Mouse (Mus musculus) thymus, postnatal 14 days (tissue): ENCODE data around the gene Nrp2.

Experiments used
- DNase-seq: peaks from one replicate; pipeline ENCODE4 v3.0.0; 2021

The Nrp2 gene

DNA sequence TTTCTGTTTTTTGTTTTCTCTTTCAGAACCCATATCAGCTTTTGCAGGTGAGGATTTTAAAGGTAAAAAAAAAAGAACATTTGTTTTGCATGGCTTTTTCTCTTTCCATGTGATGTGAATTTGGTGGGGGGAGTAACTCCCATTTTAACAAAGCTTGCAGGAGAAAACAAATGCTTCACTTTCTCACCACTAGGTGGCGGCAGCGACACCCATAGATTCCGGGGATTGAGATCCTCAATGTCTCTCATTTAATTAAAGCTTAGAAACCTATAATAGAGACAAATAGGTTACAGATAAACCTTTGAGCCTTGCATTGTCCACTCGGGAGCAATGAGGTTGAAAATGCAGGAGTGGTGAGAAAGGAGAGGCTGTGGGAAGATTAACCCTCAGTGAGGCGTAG lies 83.2 kb downstream of the Nrp2 start:
- peak; percentile 51 for DNase-seq

DNA sequence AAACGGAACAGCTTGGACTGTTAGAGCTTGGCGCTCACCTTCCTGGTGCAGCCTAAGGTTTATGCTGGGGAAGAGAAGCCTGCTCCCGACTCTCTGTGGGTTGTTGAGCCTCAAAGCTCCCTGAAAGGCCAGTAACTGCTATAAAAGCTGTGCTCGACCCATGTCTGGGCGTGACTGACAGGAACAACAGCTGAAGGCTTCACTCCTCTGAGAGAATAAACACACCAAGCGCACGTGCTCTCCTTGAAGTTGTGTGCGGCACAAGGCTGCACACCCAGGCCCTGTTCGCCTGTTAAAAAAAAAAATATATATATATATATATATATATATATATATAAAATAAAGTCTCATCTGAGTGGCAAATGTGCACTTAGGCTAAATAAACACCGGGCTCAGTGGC lies 84.5 kb downstream of the Nrp2 start:
- DNase-seq, result no peak

- no peak for DNase-seq
Observed at GRCm38 (mm10) chr1:62794223-62794895, 91.3 kb downstream of the Nrp2 start.

DNA sequence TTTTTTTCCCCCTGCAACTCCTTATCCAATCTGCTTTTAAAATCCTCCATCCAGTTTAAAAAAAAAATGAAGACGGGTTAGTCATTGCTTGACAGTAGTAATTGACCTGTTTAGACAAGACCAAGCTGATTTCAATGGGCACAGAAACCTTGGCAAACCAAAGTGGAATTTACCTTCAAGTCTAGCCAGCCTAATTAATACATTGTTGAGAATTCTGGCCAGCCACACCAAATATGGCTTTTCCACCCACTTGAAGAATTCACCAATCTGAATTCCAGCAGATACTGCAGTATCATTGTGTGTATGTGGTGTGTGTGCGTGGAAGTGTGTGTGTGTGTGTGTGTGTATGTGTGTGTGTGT lies 91.8 kb downstream of the Nrp2 start:
- no peak for DNase-seq

GRCm38 (mm10) chr1:62795307-62796037 lies 92.4 kb downstream of the Nrp2 start:
- peak; percentile 63 for DNase-seq

DNA sequence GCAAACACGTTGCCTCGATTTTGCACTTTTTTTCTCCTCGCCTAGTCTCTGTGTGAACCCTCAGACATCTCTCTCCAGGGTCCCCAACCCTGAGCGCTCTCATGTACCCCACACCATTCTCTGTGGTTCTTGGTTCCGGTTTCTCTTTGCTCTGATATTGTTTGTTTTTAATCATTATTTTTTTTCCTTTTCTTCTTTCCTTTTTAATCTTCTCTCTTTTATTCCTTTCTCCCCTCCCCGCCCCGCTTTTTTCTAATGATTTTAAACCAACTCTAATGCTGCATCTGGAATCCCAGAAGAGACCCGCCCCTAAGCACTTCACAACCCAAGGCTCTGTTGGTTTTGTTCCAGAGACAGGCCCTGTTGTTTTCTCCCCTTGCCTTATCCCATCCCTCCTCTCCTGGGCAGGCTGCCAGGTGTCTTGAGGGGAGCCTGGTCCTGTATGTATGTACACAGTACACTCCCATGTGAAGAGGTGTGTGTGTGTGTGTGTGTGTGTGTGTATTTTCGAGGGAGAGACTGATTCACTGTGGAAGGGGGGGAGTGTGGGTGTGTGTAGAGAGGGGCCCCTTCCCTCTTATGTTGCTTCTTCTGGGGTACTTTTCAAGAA lies 93.1 kb downstream of the Nrp2 start:
- DNase-seq, result no peak

- DNase-seq, result no peak
Observed at GRCm38 (mm10) chr1:62799427-62799826, 96.3 kb downstream of the Nrp2 start.

DNA sequence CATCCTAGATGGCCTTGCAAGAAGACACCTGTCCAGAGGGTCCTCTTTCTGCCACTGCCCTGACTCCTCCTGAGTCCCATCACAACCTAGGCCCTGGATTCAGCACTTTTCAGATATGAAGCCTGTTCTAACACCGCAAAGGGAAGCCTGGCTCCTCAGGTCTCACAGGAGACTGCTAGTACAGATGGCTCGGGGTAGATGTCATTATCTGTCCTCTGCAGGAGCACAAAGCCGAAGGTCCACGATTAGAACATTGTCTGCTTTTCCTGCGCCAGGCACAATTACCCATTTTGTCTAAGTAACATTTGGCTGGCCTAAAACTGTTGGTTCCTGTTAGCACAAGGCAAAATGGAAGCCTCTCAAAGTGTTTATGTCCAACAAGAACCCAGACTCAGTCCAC lies 97.3 kb downstream of the Nrp2 start:
- DNase-seq, result no peak

- DNase-seq, result no peak
Observed at GRCm38 (mm10) chr1:62801429-62801828, 98.3 kb downstream of the Nrp2 start.

- DNase-seq, result no peak
Observed at GRCm38 (mm10) chr1:62801842-62802241, 98.8 kb downstream of the Nrp2 start.

DNA sequence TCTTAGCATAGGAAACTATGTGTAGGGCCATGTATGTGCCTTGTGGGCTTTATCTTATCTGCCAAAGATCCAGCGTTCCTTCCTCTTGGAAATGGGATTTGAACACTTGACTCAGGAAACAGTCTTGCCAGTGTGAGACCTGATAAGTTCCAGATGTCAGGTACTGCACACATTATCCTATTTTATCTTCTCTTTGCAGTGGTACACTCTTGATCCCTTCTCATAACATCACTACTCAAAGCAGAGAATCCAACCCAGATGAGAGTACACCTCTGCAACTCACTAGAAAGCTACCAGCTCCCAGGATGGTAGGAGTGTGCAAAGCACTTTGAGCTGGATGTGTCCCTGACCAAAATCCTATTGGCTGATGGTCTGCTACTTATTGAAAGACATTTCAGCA lies 100.5 kb downstream of the Nrp2 start:
- no peak for DNase-seq

DNA sequence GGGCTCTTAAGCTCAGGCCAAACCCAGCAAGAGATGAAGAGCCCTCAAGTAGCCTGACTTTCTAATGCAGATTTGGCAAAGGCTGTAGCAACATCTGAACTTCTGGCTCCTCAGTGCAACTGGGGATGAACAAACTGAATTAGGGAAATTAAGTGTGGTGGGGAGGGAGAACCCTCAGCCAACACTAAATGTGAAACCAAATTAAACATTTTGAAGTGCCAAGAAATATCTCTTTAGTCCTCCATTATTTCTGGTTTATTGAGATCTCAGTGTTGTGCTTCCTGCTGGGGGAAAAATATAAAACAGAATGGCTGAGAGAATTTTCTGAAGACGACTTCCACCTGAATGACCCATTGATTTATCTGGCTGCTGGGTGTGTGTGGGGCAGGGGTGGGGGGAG lies 102.9 kb downstream of the Nrp2 start:
- no peak for DNase-seq

- no peak for DNase-seq
Observed at GRCm38 (mm10) chr1:62808395-62808794, 105.3 kb downstream of the Nrp2 start.

- DNase-seq, result no peak
Observed at GRCm38 (mm10) chr1:62809601-62810228, 106.6 kb downstream of the Nrp2 start.

DNA sequence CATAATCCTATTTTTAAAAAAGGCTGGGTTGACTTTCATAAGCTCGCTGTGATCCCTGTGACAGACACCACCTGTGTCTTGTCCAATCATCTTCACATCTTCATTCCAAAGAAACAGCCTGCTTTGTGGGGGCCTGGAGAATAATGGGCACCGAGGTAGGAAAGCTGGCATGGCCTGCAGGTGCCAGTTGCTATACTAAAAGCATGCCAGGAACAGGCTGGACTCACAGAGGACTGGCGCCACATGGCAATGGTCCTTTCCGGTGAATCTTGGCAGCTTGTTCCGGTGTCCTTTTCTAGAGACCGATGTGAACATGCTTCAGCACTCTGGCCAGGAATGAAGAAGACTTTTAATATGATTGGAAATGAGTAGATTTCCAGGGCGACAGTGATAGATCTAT lies 108.1 kb downstream of the Nrp2 start:
- DNase-seq, result no peak

GRCm38 (mm10) chr1:62812701-62813684 lies 109.9 kb downstream of the Nrp2 start:
- DNase-seq, result peak; percentile 13

DNA sequence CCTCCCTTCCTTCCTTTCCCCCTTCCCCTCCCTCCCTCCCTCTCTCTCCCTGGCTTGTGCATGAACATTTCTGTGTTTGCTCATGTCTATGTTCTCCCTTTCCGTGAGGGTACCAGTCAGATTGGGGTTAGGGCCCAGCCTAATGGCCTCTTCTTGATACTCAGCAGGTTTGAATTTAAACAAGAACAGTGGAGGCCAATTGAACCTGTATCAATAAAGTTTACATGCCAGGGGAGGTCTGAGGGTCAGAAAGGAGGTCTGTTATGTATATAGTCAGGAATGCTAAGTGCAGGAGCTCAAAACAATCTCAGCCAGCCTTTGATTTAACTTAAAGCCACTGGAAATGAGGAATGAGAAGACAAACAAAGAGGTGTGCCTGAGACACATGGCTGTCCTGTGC lies 110.9 kb downstream of the Nrp2 start:
- no peak for DNase-seq

DNA sequence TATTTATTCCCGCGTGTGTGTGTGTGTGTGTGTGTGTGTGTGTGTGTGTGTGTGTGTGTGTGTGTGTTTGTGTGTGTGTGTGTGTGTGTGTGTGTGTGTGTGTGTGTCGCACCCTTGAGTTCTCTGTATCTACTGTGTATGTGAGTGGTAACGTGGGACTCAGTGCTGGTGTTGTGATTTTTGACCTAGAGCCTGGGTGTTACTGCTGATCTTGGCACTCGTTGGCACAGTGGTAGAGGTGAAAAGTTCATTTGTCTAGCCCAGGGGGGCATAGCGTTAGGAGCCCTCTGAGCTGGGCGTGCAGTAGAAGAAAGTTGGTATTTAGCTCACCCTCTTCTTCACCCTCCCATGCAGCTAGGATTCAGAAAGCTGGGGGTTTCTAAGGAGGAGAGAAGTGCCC lies 114.5 kb downstream of the Nrp2 start:
- DNase-seq, result no peak

DNA sequence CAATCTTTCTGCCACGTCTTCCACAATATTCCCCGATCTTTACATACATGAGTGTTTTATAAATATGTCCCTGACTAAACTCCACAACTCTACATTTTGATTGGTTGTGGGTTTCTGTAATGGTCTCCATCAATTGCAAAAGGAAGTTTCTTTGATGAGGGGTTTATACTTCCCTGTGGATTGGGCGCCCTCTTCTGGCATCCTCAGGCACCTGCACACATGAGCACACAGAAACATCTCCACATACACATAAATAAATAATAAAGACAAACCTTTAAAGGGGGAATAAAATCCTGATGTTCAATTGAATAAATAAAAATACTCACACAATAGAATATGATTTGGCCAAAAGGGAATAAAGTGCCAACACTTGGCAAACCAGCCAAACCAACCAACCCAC lies 117.1 kb downstream of the Nrp2 start:
- peak; percentile 10 for DNase-seq

- DNase-seq, result no peak
Observed at GRCm38 (mm10) chr1:62821509-62822398, 118.7 kb downstream of the Nrp2 start.

- DNase-seq, result no peak
Observed at GRCm38 (mm10) chr1:62823549-62824195, 120.6 kb downstream of the Nrp2 start.
